19 mouse cellular contexts compared by ENCODE assay signal in genomic region chr12:6381833-6382232, GRCm38 (mm10).
DNase-seq lines count a peak whose midpoint lies in the region; ATAC-seq and TF ChIP-seq lines count a peak whose summit lies in the region.
"Had no signal": no experiment of that assay in that cellular context is flagged by ENCODE, and none has a peak within 500 bp of the region (broad histone marks: within the 10 kb centered on the region; RNA-seq: fewer than 3 reads in every experiment).

No protein-coding gene starts in this region.

- peak; percentile 54 for DNase-seq in forebrain, embryonic 14.5 days (ENCODE audit: low spot score)
- no peak for DNase-seq in forebrain, embryonic 10.5 days (ENCODE audit: extremely low spot score, low spot score)
- DNase-seq in frontal cortex, adult 2 months (ENCODE audit: extremely low spot score in 1 of 2, low spot score in 1 of 2), result peak; percentile 4 to 21
- no peak for DNase-seq in frontal cortex, postnatal 25 days (ENCODE audit: low spot score in 2 of 2)
- DNase-seq in right cerebral cortex, adult 18-20 months, result peak; percentile 1
- no peak for DNase-seq in right cerebral cortex, adult 2 months (ENCODE audit: low spot score in 2 of 2)
- DNase-seq in brain, embryonic 14.5 days (ENCODE audit: low read depth), result peak; percentile 63
- DNase-seq: adrenal gland, postnatal 10 days; cerebellum, adult 18-20 months; cerebellum, adult 9-11 months; cerebellum, postnatal 36 days; gastrocnemius, postnatal 14 days; heart, adult 2 months; heart, postnatal 14 days had no signal

- no peak for TF ChIP-seq POLR2A in brain, embryonic 14.5 days (IDR thresholded peaks at IDR 0.05; ENCODE audit: borderline replicate concordance, extremely low read depth, insufficient read depth, insufficient read length, poor library complexity, severe bottlenecking)

- peak; percentile 67; the same call in 1 of the 2 replicates for ATAC-seq in forebrain, embryonic 14.5 days
- ATAC-seq: intestine, embryonic 15.5 days had no signal

- TF ChIP-seq CTCF in brain, embryonic 14.5 days (IDR thresholded peaks at IDR 0.05; ENCODE audit: borderline replicate concordance, extremely low read depth, insufficient read depth, insufficient read length), result no peak

- H3K9ac ChIP-seq in forebrain, embryonic 14.5 days (ENCODE audit: low read length), result no peak overlapping the region
- H3K9ac ChIP-seq: heart, embryonic 15.5 days; hindbrain, embryonic 13.5 days; intestine, embryonic 15.5 days had no signal

- H3K4me1 ChIP-seq in forebrain, embryonic 14.5 days (ENCODE audit: control insufficient read depth, insufficient read depth, low read length), result no peaks in the 10 kb centered on the region
- H3K4me1 ChIP-seq in forebrain, embryonic 10.5 days, result no peaks in the 10 kb centered on the region
- H3K4me1 ChIP-seq: embryonic facial prominence, embryonic 10.5 days; heart, embryonic 15.5 days; hindbrain, embryonic 13.5 days; intestine, embryonic 15.5 days had no signal

- H3K4me2 ChIP-seq in forebrain, embryonic 14.5 days (ENCODE audit: low read length), result no peak overlapping the region
- H3K4me2 ChIP-seq: heart, embryonic 11.5 days; heart, embryonic 15.5 days; hindbrain, embryonic 13.5 days; intestine, embryonic 15.5 days had no signal

- no peak overlapping the region for H3K4me3 ChIP-seq in forebrain, embryonic 14.5 days (ENCODE audit: low read depth, low read length)
- no peak overlapping the region for H3K4me3 ChIP-seq in forebrain, embryonic 10.5 days
- H3K4me3 ChIP-seq: embryonic facial prominence, embryonic 10.5 days; heart, adult 2 months; heart, embryonic 15.5 days; hindbrain, embryonic 13.5 days; intestine, embryonic 15.5 days had no signal

- no peak overlapping the region for H3K27ac ChIP-seq in forebrain, embryonic 14.5 days (ENCODE audit: low read depth, low read length)
- no peak overlapping the region for H3K27ac ChIP-seq in forebrain, embryonic 10.5 days
- H3K27ac ChIP-seq: embryonic facial prominence, embryonic 10.5 days; heart, adult 2 months; heart, embryonic 15.5 days; hindbrain, embryonic 13.5 days; intestine, embryonic 15.5 days had no signal

- WGBS in forebrain, embryonic 14.5 days, result 70% methylated on average over 7 of the region's 7 CpGs
- 92% methylated on average over 7 of the region's 7 CpGs for WGBS in forebrain, embryonic 10.5 days

- H3K27me3 ChIP-seq in forebrain, embryonic 14.5 days (replicated peaks; ENCODE audit: control insufficient read depth, insufficient read depth, low read length), result no peaks in the 10 kb centered on the region
- no peaks in the 10 kb centered on the region for H3K27me3 ChIP-seq in forebrain, embryonic 10.5 days (ENCODE audit: poor library complexity, severe bottlenecking)
- H3K27me3 ChIP-seq: heart, embryonic 15.5 days; hindbrain, embryonic 13.5 days; intestine, embryonic 15.5 days had no signal

- H3K36me3 ChIP-seq in forebrain, embryonic 14.5 days (ENCODE audit: control insufficient read depth, insufficient read depth, low read length), result no peaks in the 10 kb centered on the region
- no peaks in the 10 kb centered on the region for H3K36me3 ChIP-seq in forebrain, embryonic 10.5 days (replicated peaks)
- H3K36me3 ChIP-seq: embryonic facial prominence, embryonic 10.5 days; heart, embryonic 15.5 days; hindbrain, embryonic 13.5 days; intestine, embryonic 15.5 days had no signal

- H3K9me3 ChIP-seq in forebrain, embryonic 14.5 days (replicated peaks; ENCODE audit: control insufficient read depth, low read length), result no peaks in the 10 kb centered on the region
- no peaks in the 10 kb centered on the region for H3K9me3 ChIP-seq in forebrain, embryonic 10.5 days
- H3K9me3 ChIP-seq: embryonic facial prominence, embryonic 10.5 days; heart, embryonic 15.5 days; hindbrain, embryonic 13.5 days; intestine, embryonic 15.5 days had no signal

Comparison
In these comparisons a context has a peak if more than half of its experiments do, and no peak if none do; other contexts are left out.
1. DNase-seq: peak in forebrain, embryonic 14.5 days (single experiment), frontal cortex, adult 2 months (2 of 2), right cerebral cortex, adult 18-20 months (single experiment) and brain, embryonic 14.5 days (single experiment); none in forebrain, embryonic 10.5 days (single experiment), frontal cortex, postnatal 25 days (0 of 2) and right cerebral cortex, adult 2 months (0 of 2).